Mouse (Mus musculus): ENCODE measurements around the gene Map1b. TPM values are rescaled to one million over a fixed set of nuclear protein-coding genes. Genes with fewer than 3 reads are reported as not detected.

Map1b gene
- polyA plus RNA-seq (2014; fragmentation: Nextera tagmentation; extraction: Ambion mirVana): 1,051 and 1,521 TPM in 2 replicates

GRCm38 (mm10) chr13:99516448-99516881 is at the start of gene Map1b:
Gene Map1b (minus strand): TSS chr13:99516540.
- no peaks in the 10 kb centered on the region for H3K27me3 ChIP-seq (ENCODE audit: control insufficient read depth, insufficient read depth, low read length)
- H3K4me3 ChIP-seq (ENCODE audit: low read depth, low read length): peak within 1 kb of the TSS; percentile 90

GRCm38 (mm10) chr13:99564346-99564745 is 48.0 kb upstream of the Map1b start:
- no peaks in the 10 kb centered on the region for H3K9me3 ChIP-seq (ENCODE audit: control insufficient read depth, low read length)
- DNase-seq (ENCODE audit: low spot score) (peak; percentile 69), ATAC-seq (ENCODE audit: low FRiP score) (no peak)
- no peak overlapping the region for H3K4me3 ChIP-seq (ENCODE audit: low read depth, low read length)
- H3K36me3 ChIP-seq (ENCODE audit: control insufficient read depth, insufficient read depth, low read length): no peaks in the 10 kb centered on the region
- 34% methylated on average over 3 of the region's 3 CpGs for WGBS
- H3K27me3 ChIP-seq (ENCODE audit: control insufficient read depth, insufficient read depth, low read length): no peaks in the 10 kb centered on the region
- no peak overlapping the region for H3K4me2 ChIP-seq (replicated peaks; ENCODE audit: low read depth, low read length)
- peaks cover 2% of the 10 kb centered on the region; the same call in 1 of the 2 replicates for H3K4me1 ChIP-seq (replicated peaks; ENCODE audit: control insufficient read depth, insufficient read depth, low read length)
- no peak overlapping the region for H3K27ac ChIP-seq (ENCODE audit: low read depth, low read length)
- no peak overlapping the region for H3K9ac ChIP-seq (ENCODE audit: low read depth, low read length)

More at GRCm38 (mm10) chr13:99516448-99516881, at the start of gene Map1b:
- H3K9me3 ChIP-seq (ENCODE audit: control insufficient read depth, low read length): no peaks in the 10 kb centered on the region
- H3K9ac ChIP-seq (ENCODE audit: low read depth, low read length): peak within 1 kb of the TSS; percentile 92
- H3K4me1 ChIP-seq (replicated peaks; ENCODE audit: control insufficient read depth, insufficient read depth, low read length): 0 out of 2 replicates have a peak, but pooled peaks cover 2% of the 10 kb centered on the region
- ATAC-seq (ENCODE audit: low FRiP score) (peak; percentile 85), DNase-seq (ENCODE audit: low spot score) (peak; percentile 88)
- 0% methylated on average over 16 of the region's 32 CpGs for WGBS
- H3K36me3 ChIP-seq (ENCODE audit: control insufficient read depth, insufficient read depth, low read length): no peaks in the 10 kb centered on the region
- peak within 1 kb of the TSS; percentile 99 for H3K27ac ChIP-seq (ENCODE audit: low read depth, low read length)
- H3K4me2 ChIP-seq (replicated peaks; ENCODE audit: low read depth, low read length): peak within 1 kb of the TSS; percentile 40

GRCm38 (mm10) chr13:99563021-99563420 is 46.7 kb upstream of the Map1b start:
- Histone ChIP-seq H3K9me3 (ENCODE audit: control insufficient read depth, low read length) (no peaks in the 10 kb centered on the region), H3K4me1 (replicated peaks; ENCODE audit: control insufficient read depth, insufficient read depth, low read length) (peaks cover 2% of the 10 kb centered on the region; the same call in 1 of the 2 replicates), H3K36me3 (ENCODE audit: control insufficient read depth, insufficient read depth, low read length) (no peaks in the 10 kb centered on the region), H3K27me3 (ENCODE audit: control insufficient read depth, insufficient read depth, low read length) (no peaks in the 10 kb centered on the region), H3K27ac (ENCODE audit: low read depth, low read length) (no peak overlapping the region), H3K4me3 (ENCODE audit: low read depth, low read length) (no peak overlapping the region), H3K9ac (ENCODE audit: low read depth, low read length) (no peak overlapping the region), H3K4me2 (replicated peaks; ENCODE audit: low read depth, low read length) (no peak overlapping the region)
- WGBS: 61% methylated on average over 3 of the region's 3 CpGs
- ATAC-seq (ENCODE audit: low FRiP score) (no peak), DNase-seq (ENCODE audit: low spot score) (no peak)

- Histone ChIP-seq H3K9ac (ENCODE audit: low read depth, low read length) (no peak overlapping the region), H3K27ac (ENCODE audit: low read depth, low read length) (no peak overlapping the region), H3K9me3 (ENCODE audit: control insufficient read depth, low read length) (no peaks in the 10 kb centered on the region), H3K4me2 (replicated peaks; ENCODE audit: low read depth, low read length) (no peak overlapping the region), H3K36me3 (ENCODE audit: control insufficient read depth, insufficient read depth, low read length) (no peaks in the 10 kb centered on the region), H3K4me1 (replicated peaks; ENCODE audit: control insufficient read depth, insufficient read depth, low read length) (peaks cover 2% of the 10 kb centered on the region; the same call in 1 of the 2 replicates), H3K4me3 (ENCODE audit: low read depth, low read length) (no peak overlapping the region), H3K27me3 (ENCODE audit: control insufficient read depth, insufficient read depth, low read length) (no peaks in the 10 kb centered on the region)
- 52% methylated on average over 10 of the region's 10 CpGs for WGBS
- DNase-seq (ENCODE audit: low spot score): no peak
- no peak; the same call in 1 of the 2 replicates for ATAC-seq (ENCODE audit: low FRiP score)
Observed at GRCm38 (mm10) chr13:99561843-99562550, 45.7 kb upstream of the Map1b start.

- Histone ChIP-seq H3K27me3 (ENCODE audit: control insufficient read depth, insufficient read depth, low read length) (no peaks in the 10 kb centered on the region), H3K4me2 (replicated peaks; ENCODE audit: low read depth, low read length) (no peak overlapping the region), H3K27ac (ENCODE audit: low read depth, low read length) (no peak overlapping the region), H3K9ac (ENCODE audit: low read depth, low read length) (no peak overlapping the region), H3K4me3 (ENCODE audit: low read depth, low read length) (no peak overlapping the region), H3K9me3 (ENCODE audit: control insufficient read depth, low read length) (no peaks in the 10 kb centered on the region), H3K36me3 (ENCODE audit: control insufficient read depth, insufficient read depth, low read length) (no peaks in the 10 kb centered on the region), H3K4me1 (replicated peaks; ENCODE audit: control insufficient read depth, insufficient read depth, low read length) (peaks cover 2% of the 10 kb centered on the region; the same call in 1 of the 2 replicates)
- 57% methylated on average over 13 of the region's 13 CpGs for WGBS
- no peak for ATAC-seq (ENCODE audit: low FRiP score)
- DNase-seq (ENCODE audit: low spot score): no peak
Observed at GRCm38 (mm10) chr13:99560674-99561639, 44.6 kb upstream of the Map1b start.

- ATAC-seq (ENCODE audit: low FRiP score): 0 out of 2 replicates have a peak, but pooled peaks have one; percentile 27
- H3K4me1 ChIP-seq (replicated peaks; ENCODE audit: control insufficient read depth, insufficient read depth, low read length): peaks cover 2% of the 10 kb centered on the region; the same call in 1 of the 2 replicates
- H3K4me2 ChIP-seq (replicated peaks; ENCODE audit: low read depth, low read length): no peak overlapping the region
- 74% methylated on average over 12 of the region's 12 CpGs for WGBS
- no peaks in the 10 kb centered on the region for H3K27me3 ChIP-seq (ENCODE audit: control insufficient read depth, insufficient read depth, low read length)
- no peaks in the 10 kb centered on the region for H3K36me3 ChIP-seq (ENCODE audit: control insufficient read depth, insufficient read depth, low read length)
- H3K4me3 ChIP-seq (ENCODE audit: low read depth, low read length): no peak overlapping the region
- no peak for DNase-seq (ENCODE audit: low spot score)
- no peak overlapping the region for H3K9ac ChIP-seq (ENCODE audit: low read depth, low read length)
- no peaks in the 10 kb centered on the region for H3K9me3 ChIP-seq (ENCODE audit: control insufficient read depth, low read length)
- no peak overlapping the region for H3K27ac ChIP-seq (ENCODE audit: low read depth, low read length)
Observed at GRCm38 (mm10) chr13:99558216-99558906, 42.0 kb upstream of the Map1b start.

GRCm38 (mm10) chr13:99557813-99558212 is 41.5 kb upstream of the Map1b start:
- Histone ChIP-seq H3K27ac (ENCODE audit: low read depth, low read length) (no peak overlapping the region), H3K4me2 (replicated peaks; ENCODE audit: low read depth, low read length) (no peak overlapping the region), H3K9ac (ENCODE audit: low read depth, low read length) (no peak overlapping the region), H3K9me3 (ENCODE audit: control insufficient read depth, low read length) (no peaks in the 10 kb centered on the region), H3K27me3 (ENCODE audit: control insufficient read depth, insufficient read depth, low read length) (no peaks in the 10 kb centered on the region), H3K36me3 (ENCODE audit: control insufficient read depth, insufficient read depth, low read length) (no peaks in the 10 kb centered on the region), H3K4me3 (ENCODE audit: low read depth, low read length) (no peak overlapping the region), H3K4me1 (replicated peaks; ENCODE audit: control insufficient read depth, insufficient read depth, low read length) (peaks cover 2% of the 10 kb centered on the region; the same call in 1 of the 2 replicates)
- WGBS: 70% methylated on average over 15 of the region's 15 CpGs
- no peak for ATAC-seq (ENCODE audit: low FRiP score)
- DNase-seq (ENCODE audit: low spot score): no peak

GRCm38 (mm10) chr13:99557331-99557730 is 41.0 kb upstream of the Map1b start:
- H3K4me3 ChIP-seq (ENCODE audit: low read depth, low read length): no peak overlapping the region
- H3K4me2 ChIP-seq (replicated peaks; ENCODE audit: low read depth, low read length): no peak overlapping the region
- H3K36me3 ChIP-seq (ENCODE audit: control insufficient read depth, insufficient read depth, low read length): no peaks in the 10 kb centered on the region
- no peaks in the 10 kb centered on the region for H3K9me3 ChIP-seq (ENCODE audit: control insufficient read depth, low read length)
- H3K27ac ChIP-seq (ENCODE audit: low read depth, low read length): no peak overlapping the region
- peaks cover 2% of the 10 kb centered on the region; the same call in 1 of the 2 replicates for H3K4me1 ChIP-seq (replicated peaks; ENCODE audit: control insufficient read depth, insufficient read depth, low read length)
- H3K9ac ChIP-seq (ENCODE audit: low read depth, low read length): no peak overlapping the region
- WGBS: 89% methylated on average over 5 of the region's 5 CpGs
- no peak for DNase-seq (ENCODE audit: low spot score)
- ATAC-seq (ENCODE audit: low FRiP score): no peak
- no peaks in the 10 kb centered on the region for H3K27me3 ChIP-seq (ENCODE audit: control insufficient read depth, insufficient read depth, low read length)
